In genomic region chr17:45572103-45573086, GRCm38 (mm10) we compare ENCODE assay signal across 8 mouse cellular contexts. TPM values are rescaled to one million over a fixed set of nuclear protein-coding genes. Genes with fewer than 3 reads are reported as not detected.
DNase-seq lines count a peak whose midpoint lies in the region; ATAC-seq and TF ChIP-seq lines count a peak whose summit lies in the region.

No protein-coding gene starts in this region.

- peak overlapping the region; percentile 96 for H3K27ac ChIP-seq in embryonic fibroblast, embryonic 13.5 days (ENCODE audit: insufficient read depth, low read length)
- H3K27ac ChIP-seq in heart, embryonic 11.5 days (ENCODE audit: low read depth, low read length): peak overlapping the region; percentile 99
- peak overlapping the region; percentile 99 for H3K27ac ChIP-seq in kidney, embryonic 14.5 days (ENCODE audit: low read depth, low read length)
- peak overlapping the region; percentile 82 for H3K27ac ChIP-seq in liver, adult 2 months (replicated peaks; ENCODE audit: insufficient read depth, low read depth, low read length)
- H3K27ac ChIP-seq in midbrain, postnatal 0 days (ENCODE audit: low read depth, low read length): peak overlapping the region; percentile 97
- peak overlapping the region; percentile 98 for H3K27ac ChIP-seq in stomach, embryonic 14.5 days (ENCODE audit: low read length)

- no peak for TF ChIP-seq CTCF in embryonic fibroblast, embryonic 13.5 days (IDR thresholded peaks at IDR 0.05; ENCODE audit: borderline replicate concordance, insufficient read depth, low read length)
- no peak for TF ChIP-seq CTCF in liver, adult 2 months (IDR thresholded peaks at IDR 0.05; ENCODE audit: low read depth, low read length)
- TF ChIP-seq CTCF in midbrain, postnatal 0 days (IDR thresholded peaks at IDR 0.05): no peak

- H3K9ac ChIP-seq in heart, embryonic 11.5 days (ENCODE audit: low read depth, low read length): peak overlapping the region; percentile 100
- peak overlapping the region; percentile 100 for H3K9ac ChIP-seq in kidney, embryonic 14.5 days (ENCODE audit: low read depth, low read length)
- peak overlapping the region; percentile 86 for H3K9ac ChIP-seq in liver, adult 2 months (ENCODE audit: low read depth, low read length)
- H3K9ac ChIP-seq in midbrain, postnatal 0 days (replicated peaks; ENCODE audit: low read length, poor library complexity, severe bottlenecking): peak overlapping the region; percentile 99
- peak overlapping the region; percentile 99 for H3K9ac ChIP-seq in stomach, embryonic 14.5 days (replicated peaks; ENCODE audit: low read depth, low read length)

- peak; percentile 82 for DNase-seq in A20 (ENCODE audit: low read depth, low spot score)
- DNase-seq in adrenal gland, postnatal 36 days: peak; percentile 83 to 88
- peak; percentile 48 for DNase-seq in liver, adult 2 months (ENCODE audit: extremely low read depth, low read depth, low spot score)
- DNase-seq in midbrain, postnatal 0 days (ENCODE audit: low spot score): peak; percentile 95

- H3K4me2 ChIP-seq in heart, embryonic 11.5 days: peak overlapping the region; percentile 95
- H3K4me2 ChIP-seq in kidney, embryonic 14.5 days (replicated peaks; ENCODE audit: low read depth, low read length): peak overlapping the region; percentile 74
- H3K4me2 ChIP-seq in midbrain, postnatal 0 days (ENCODE audit: low read depth, low read length, poor library complexity, severe bottlenecking): peak overlapping the region; percentile 72
- H3K4me2 ChIP-seq in stomach, embryonic 14.5 days (replicated peaks; ENCODE audit: low read depth, low read length): peak overlapping the region; percentile 80

- H3K79me2 ChIP-seq in liver, adult 2 months (ENCODE audit: control insufficient read depth, insufficient read depth, low read length): peaks cover 8% of the 10 kb centered on the region

- H3K27me3 ChIP-seq in heart, embryonic 11.5 days (ENCODE audit: control insufficient read depth, insufficient read depth, low read length): no peaks in the 10 kb centered on the region
- H3K27me3 ChIP-seq in kidney, embryonic 14.5 days (ENCODE audit: control insufficient read depth, insufficient read depth, low read length): no peaks in the 10 kb centered on the region
- no peaks in the 10 kb centered on the region for H3K27me3 ChIP-seq in liver, adult 2 months (ENCODE audit: control insufficient read depth, insufficient read depth, low read length)
- H3K27me3 ChIP-seq in midbrain, postnatal 0 days (ENCODE audit: insufficient read depth, low read length): no peaks in the 10 kb centered on the region
- no peaks in the 10 kb centered on the region for H3K27me3 ChIP-seq in stomach, embryonic 14.5 days (ENCODE audit: control insufficient read depth, insufficient read depth, low read length)

- H3K36me3 ChIP-seq in heart, embryonic 11.5 days (ENCODE audit: control insufficient read depth, insufficient read depth, low read length): peaks cover 38% of the 10 kb centered on the region
- H3K36me3 ChIP-seq in kidney, embryonic 14.5 days (ENCODE audit: control insufficient read depth, insufficient read depth, low read length): peaks cover 46% of the 10 kb centered on the region
- peaks cover 42% of the 10 kb centered on the region for H3K36me3 ChIP-seq in liver, adult 2 months (ENCODE audit: control insufficient read depth, insufficient read depth, low read length)
- peaks cover 40% of the 10 kb centered on the region for H3K36me3 ChIP-seq in midbrain, postnatal 0 days (ENCODE audit: insufficient read depth, low read length)
- peaks cover 45% of the 10 kb centered on the region for H3K36me3 ChIP-seq in stomach, embryonic 14.5 days (ENCODE audit: control insufficient read depth, insufficient read depth, low read length)

- H3K9me3 ChIP-seq in heart, embryonic 11.5 days (replicated peaks; ENCODE audit: control insufficient read depth, low read length): no peaks in the 10 kb centered on the region
- H3K9me3 ChIP-seq in kidney, embryonic 14.5 days (ENCODE audit: control insufficient read depth, low read length): no peaks in the 10 kb centered on the region
- H3K9me3 ChIP-seq in midbrain, postnatal 0 days (ENCODE audit: low read length): no peaks in the 10 kb centered on the region
- no peaks in the 10 kb centered on the region for H3K9me3 ChIP-seq in stomach, embryonic 14.5 days (ENCODE audit: control insufficient read depth, low read depth, low read length)

- peaks cover 11% of the 10 kb centered on the region; the same call in 1 of the 2 replicates for H3K4me1 ChIP-seq in embryonic fibroblast, embryonic 13.5 days (ENCODE audit: control insufficient read depth, insufficient read depth, low read length)
- H3K4me1 ChIP-seq in heart, embryonic 11.5 days (ENCODE audit: control insufficient read depth, insufficient read depth, low read length): peaks cover 20% of the 10 kb centered on the region
- peaks cover 20% of the 10 kb centered on the region; the same call in 1 of the 2 replicates for H3K4me1 ChIP-seq in kidney, embryonic 14.5 days (ENCODE audit: control insufficient read depth, insufficient read depth, low read length)
- H3K4me1 ChIP-seq in liver, adult 2 months (ENCODE audit: control insufficient read depth, insufficient read depth, low read length): peaks cover 31% of the 10 kb centered on the region
- H3K4me1 ChIP-seq in midbrain, postnatal 0 days (ENCODE audit: insufficient read depth, low read length): peaks cover 7% of the 10 kb centered on the region
- peaks cover 32% of the 10 kb centered on the region; the same call in 1 of the 2 replicates for H3K4me1 ChIP-seq in stomach, embryonic 14.5 days (ENCODE audit: control insufficient read depth, insufficient read depth, low read length)

- TF ChIP-seq POLR2A in embryonic fibroblast, embryonic 13.5 days (IDR thresholded peaks at IDR 0.05; ENCODE audit: low read depth, low read length): peak; percentile 30
- no peak for TF ChIP-seq POLR2A in liver, adult 2 months (IDR thresholded peaks at IDR 0.05; ENCODE audit: extremely low read depth, insufficient read depth, low read length)

- peak overlapping the region; percentile 93 for H3K4me3 ChIP-seq in embryonic fibroblast, embryonic 13.5 days (ENCODE audit: insufficient read depth, low read length)
- H3K4me3 ChIP-seq in heart, embryonic 11.5 days (ENCODE audit: low read depth, low read length): peak overlapping the region; percentile 100
- peak overlapping the region; percentile 100 for H3K4me3 ChIP-seq in kidney, embryonic 14.5 days (ENCODE audit: low read length)
- peak overlapping the region; percentile 72 for H3K4me3 ChIP-seq in liver, adult 2 months (ENCODE audit: insufficient read depth, low read depth, low read length)
- peak overlapping the region; percentile 100 for H3K4me3 ChIP-seq in midbrain, postnatal 0 days (ENCODE audit: low read depth, low read length)
- peak overlapping the region; percentile 100 for H3K4me3 ChIP-seq in stomach, embryonic 14.5 days (ENCODE audit: low read depth, low read length)

- ATAC-seq in heart, embryonic 11.5 days (replicated peaks; ENCODE audit: insufficient number of reproducible peaks, low FRiP score, low TSS enrichment): peak; percentile 60
- ATAC-seq in kidney, embryonic 14.5 days (ENCODE audit: low FRiP score, low TSS enrichment): peak; percentile 58
- peak; percentile 60 for ATAC-seq in midbrain, postnatal 0 days (ENCODE audit: low FRiP score)
- peak; percentile 34; the same call in 1 of the 2 replicates for ATAC-seq in stomach, embryonic 14.5 days (ENCODE audit: insufficient number of reproducible peaks, insufficient read depth, low FRiP score, low read depth)

- under 1% methylated on average over 57 of the region's 57 CpGs for WGBS in heart, embryonic 11.5 days (ENCODE audit: insufficient replicate concordance)
- under 1% methylated on average over 52 of the region's 57 CpGs for WGBS in kidney, embryonic 14.5 days
- WGBS in liver, adult 2 months: 1% methylated on average over 57 of the region's 57 CpGs
- under 1% methylated on average over 51 of the region's 57 CpGs for WGBS in midbrain, postnatal 0 days
- WGBS in stomach, embryonic 14.5 days: under 1% methylated on average over 55 of the region's 57 CpGs

RNA-seq across cellular contexts. Expression of gene Hsp90ab1, which starts 0.7 kb away (rescaled TPM):
- 1,000 to 10,000 TPM; 1,888 to 2,360 TPM for total RNA-seq in adrenal gland, postnatal 36 days (2021)
- polyA plus RNA-seq in embryonic fibroblast, embryonic 13.5 days (2011; ENCODE audit: insufficient read length, low read depth, missing spikeins): 1,481 and 1,562 TPM in 2 replicates
- polyA plus RNA-seq in heart, embryonic 11.5 days (2014; fragmentation: Nextera tagmentation; extraction: Ambion mirVana): 1,458 and 1,495 TPM in 2 replicates
- 1,653 and 1,961 TPM in 2 replicates for polyA plus RNA-seq in kidney, embryonic 14.5 days (2014; fragmentation: Nextera tagmentation; extraction: Ambion mirVana)
- total RNA-seq in liver, adult 2 months (2014; rRNA removed): 248 and 362 TPM in 2 replicates
- polyA plus RNA-seq in liver, adult 2 months (2012; rRNA removed): 226 and 272 TPM in 2 replicates
- 1,063 and 1,068 TPM in 2 replicates for total RNA-seq in midbrain, postnatal 0 days (2014; rRNA removed)
- 1,368 and 1,371 TPM in 2 replicates for polyA plus RNA-seq in midbrain, postnatal 0 days (2015; fragmentation: Nextera tagmentation; extraction: Ambion mirVana)
- polyA plus RNA-seq in stomach, embryonic 14.5 days (2014; fragmentation: Nextera tagmentation; extraction: Ambion mirVana): 1,573 and 1,607 TPM in 2 replicates

RNA-seq across cellular contexts. Expression of gene Slc35b2, which starts 8.7 kb away (rescaled TPM):
- total RNA-seq in adrenal gland, postnatal 36 days (2021): 10 to 100 TPM; 43.4 to 75.9 TPM
- polyA plus RNA-seq in embryonic fibroblast, embryonic 13.5 days (2011; ENCODE audit: insufficient read length, low read depth, missing spikeins): 61.1 and 65.3 TPM in 2 replicates
- polyA plus RNA-seq in heart, embryonic 11.5 days (2014; fragmentation: Nextera tagmentation; extraction: Ambion mirVana): 87.2 and 91.0 TPM in 2 replicates
- polyA plus RNA-seq in kidney, embryonic 14.5 days (2014; fragmentation: Nextera tagmentation; extraction: Ambion mirVana): 122 and 140 TPM in 2 replicates
- 43.0 and 45.9 TPM in 2 replicates for total RNA-seq in liver, adult 2 months (2014; rRNA removed)
- 69.7 and 73.0 TPM in 2 replicates for polyA plus RNA-seq in liver, adult 2 months (2012; rRNA removed)
- 91.7 and 113 TPM in 2 replicates for total RNA-seq in midbrain, postnatal 0 days (2014; rRNA removed)
- 71.8 and 75.3 TPM in 2 replicates for polyA plus RNA-seq in midbrain, postnatal 0 days (2015; fragmentation: Nextera tagmentation; extraction: Ambion mirVana)
- 117 and 120 TPM in 2 replicates for polyA plus RNA-seq in stomach, embryonic 14.5 days (2014; fragmentation: Nextera tagmentation; extraction: Ambion mirVana)

RNA-seq across cellular contexts. Expression of gene Nfkbie, which starts 16.9 kb away (rescaled TPM):
- 1 to 10 TPM; 3.7 TPM for total RNA-seq in adrenal gland, postnatal 36 days (2021)
- polyA plus RNA-seq in embryonic fibroblast, embryonic 13.5 days (2011; ENCODE audit: insufficient read length, low read depth, missing spikeins): 4.3 and 6.2 TPM in 2 replicates
- 2.4 TPM in 2 replicates for polyA plus RNA-seq in heart, embryonic 11.5 days (2014; fragmentation: Nextera tagmentation; extraction: Ambion mirVana)
- polyA plus RNA-seq in kidney, embryonic 14.5 days (2014; fragmentation: Nextera tagmentation; extraction: Ambion mirVana): 3.5 and 4.8 TPM in 2 replicates
- total RNA-seq in liver, adult 2 months (2014; rRNA removed): 1.6 and 1.9 TPM in 2 replicates
- 2.0 and 3.0 TPM in 2 replicates for polyA plus RNA-seq in liver, adult 2 months (2012; rRNA removed)
- total RNA-seq in midbrain, postnatal 0 days (2014; rRNA removed): 2.0 and 4.8 TPM in 2 replicates
- 2.5 and 3.1 TPM in 2 replicates for polyA plus RNA-seq in midbrain, postnatal 0 days (2015; fragmentation: Nextera tagmentation; extraction: Ambion mirVana)
- 3.7 and 4.2 TPM in 2 replicates for polyA plus RNA-seq in stomach, embryonic 14.5 days (2014; fragmentation: Nextera tagmentation; extraction: Ambion mirVana)

RNA-seq across cellular contexts. Expression of gene Tmem151b, which starts 22.9 kb away (rescaled TPM):
- under 1 TPM; 0.13 to 0.23 TPM for total RNA-seq in adrenal gland, postnatal 36 days (2021)
- polyA plus RNA-seq in embryonic fibroblast, embryonic 13.5 days (2011; ENCODE audit: insufficient read length, low read depth, missing spikeins): 0.47 and 0.81 TPM in 2 replicates
- polyA plus RNA-seq in heart, embryonic 11.5 days (2014; fragmentation: Nextera tagmentation; extraction: Ambion mirVana): 1.00 and 1.0 TPM in 2 replicates
- 1.7 and 2.0 TPM in 2 replicates for polyA plus RNA-seq in kidney, embryonic 14.5 days (2014; fragmentation: Nextera tagmentation; extraction: Ambion mirVana)
- under 0.01 TPM in 1 of 2 replicates, not detected in the other for total RNA-seq in liver, adult 2 months (2014; rRNA removed)
- 0.01 TPM in 1 of 2 replicates, not detected in the other for polyA plus RNA-seq in liver, adult 2 months (2012; rRNA removed)
- total RNA-seq in midbrain, postnatal 0 days (2014; rRNA removed): 77.9 and 95.6 TPM in 2 replicates
- polyA plus RNA-seq in midbrain, postnatal 0 days (2015; fragmentation: Nextera tagmentation; extraction: Ambion mirVana): 29.1 and 30.7 TPM in 2 replicates
- 1.8 and 2.6 TPM in 2 replicates for polyA plus RNA-seq in stomach, embryonic 14.5 days (2014; fragmentation: Nextera tagmentation; extraction: Ambion mirVana)

RNA-seq across cellular contexts. Expression of gene Slc29a1, which starts 27.0 kb away (rescaled TPM):
- total RNA-seq in adrenal gland, postnatal 36 days (2021): 100 to 1,000 TPM; 132 to 137 TPM
- 81.9 and 90.3 TPM in 2 replicates for polyA plus RNA-seq in embryonic fibroblast, embryonic 13.5 days (2011; ENCODE audit: insufficient read length, low read depth, missing spikeins)
- polyA plus RNA-seq in heart, embryonic 11.5 days (2014; fragmentation: Nextera tagmentation; extraction: Ambion mirVana): 52.7 and 61.2 TPM in 2 replicates
- polyA plus RNA-seq in kidney, embryonic 14.5 days (2014; fragmentation: Nextera tagmentation; extraction: Ambion mirVana): 61.4 and 83.5 TPM in 2 replicates
- total RNA-seq in liver, adult 2 months (2014; rRNA removed): 220 and 240 TPM in 2 replicates
- 618 and 693 TPM in 2 replicates for polyA plus RNA-seq in liver, adult 2 months (2012; rRNA removed)
- total RNA-seq in midbrain, postnatal 0 days (2014; rRNA removed): 45.3 and 82.1 TPM in 2 replicates
- 38.4 TPM in 2 replicates for polyA plus RNA-seq in midbrain, postnatal 0 days (2015; fragmentation: Nextera tagmentation; extraction: Ambion mirVana)
- 72.2 and 73.0 TPM in 2 replicates for polyA plus RNA-seq in stomach, embryonic 14.5 days (2014; fragmentation: Nextera tagmentation; extraction: Ambion mirVana)

Comparison
In these comparisons a context has a peak if more than half of its experiments do, and no peak if none do; other contexts are left out.
1. Peak in every context shown above with its lines: DNase-seq, ATAC-seq, H3K4me3 ChIP-seq and H3K27ac ChIP-seq.